9 mouse cellular contexts compared by ENCODE assay signal in genomic region chr10:109746901-109747300, GRCm38 (mm10).
DNase-seq lines count a peak whose midpoint lies in the region; ATAC-seq and TF ChIP-seq lines count a peak whose summit lies in the region.
"Had no signal": no experiment of that assay in that cellular context is flagged by ENCODE, and none has a peak within 500 bp of the region (broad histone marks: within the 10 kb centered on the region; RNA-seq: fewer than 3 reads in every experiment).

No protein-coding gene starts in this region.

- no peak overlapping the region for H3K4me2 ChIP-seq in hindbrain, postnatal 0 days (ENCODE audit: low read depth, low read length)
- H3K4me2 ChIP-seq in liver, embryonic 12.5 days = no peak overlapping the region
- H3K4me2 ChIP-seq: heart, embryonic 15.5 days; stomach, embryonic 15.5 days had no signal

- TF ChIP-seq CTCF in hindbrain, postnatal 0 days (IDR thresholded peaks at IDR 0.05; ENCODE audit: low read depth) = peak; percentile 73

- H3K4me1 ChIP-seq in hindbrain, postnatal 0 days (ENCODE audit: insufficient read depth, low read length) = no peaks in the 10 kb centered on the region
- H3K4me1 ChIP-seq in liver, embryonic 12.5 days = no peaks in the 10 kb centered on the region
- H3K4me1 ChIP-seq: heart, embryonic 15.5 days; stomach, embryonic 15.5 days had no signal

- no peak overlapping the region for H3K9ac ChIP-seq in hindbrain, postnatal 0 days (replicated peaks; ENCODE audit: low read length)
- H3K9ac ChIP-seq in liver, embryonic 12.5 days = no peak overlapping the region
- H3K9ac ChIP-seq: heart, embryonic 15.5 days; stomach, embryonic 15.5 days had no signal

- no peak overlapping the region for H3K4me3 ChIP-seq in hindbrain, postnatal 0 days (ENCODE audit: low read length)
- no peak overlapping the region for H3K4me3 ChIP-seq in liver, embryonic 12.5 days
- H3K4me3 ChIP-seq: heart, embryonic 15.5 days; stomach, embryonic 15.5 days had no signal

- 24% methylated on average over 3 of the region's 3 CpGs for WGBS in hindbrain, postnatal 0 days
- WGBS in liver, embryonic 12.5 days (ENCODE audit: insufficient replicate concordance) = 37% methylated on average over 3 of the region's 3 CpGs

- no peak overlapping the region for H3K27ac ChIP-seq in hindbrain, postnatal 0 days
- no peak overlapping the region for H3K27ac ChIP-seq in liver, embryonic 12.5 days
- H3K27ac ChIP-seq: heart, embryonic 15.5 days; stomach, embryonic 15.5 days had no signal

- peak; percentile 50 for DNase-seq in layer of hippocampus, adult 9-10 months (ENCODE audit: low spot score)
- no peak for DNase-seq in layer of hippocampus, adult 8-10 months (ENCODE audit: low spot score in 2 of 2)
- peak; percentile 65 for DNase-seq in MN1 (ENCODE audit: low spot score)
- DNase-seq in c-Kit-positive CD71-negative TER-119-negative erythroid progenitor cells, embryonic 14.5 days (ENCODE audit: low read depth) = peak; percentile 1
- peak; percentile 83 for DNase-seq in hindbrain, postnatal 0 days (ENCODE audit: low spot score)

- H3K27me3 ChIP-seq in hindbrain, postnatal 0 days (ENCODE audit: insufficient read depth, low read length) = no peaks in the 10 kb centered on the region
- no peaks in the 10 kb centered on the region for H3K27me3 ChIP-seq in liver, embryonic 12.5 days (replicated peaks)
- H3K27me3 ChIP-seq: heart, embryonic 15.5 days; stomach, embryonic 15.5 days had no signal

- H3K9me3 ChIP-seq in hindbrain, postnatal 0 days (ENCODE audit: low read length) = peaks cover 7% of the 10 kb centered on the region
- H3K9me3 ChIP-seq in liver, embryonic 12.5 days (replicated peaks) = no peaks in the 10 kb centered on the region
- H3K9me3 ChIP-seq: heart, embryonic 15.5 days; stomach, embryonic 15.5 days had no signal

- 0 out of 2 replicates have a peak, but pooled peaks have one; percentile 35 for ATAC-seq in hindbrain, postnatal 0 days
- no peak for ATAC-seq in erythroblast, adult 5-6 weeks (replicated peaks; ENCODE audit: low FRiP score, poor library complexity, severe bottlenecking)
- ATAC-seq in liver, embryonic 12.5 days = no peak

- 0 out of 2 replicates have a peak, but pooled peaks cover 6% of the 10 kb centered on the region for H3K36me3 ChIP-seq in hindbrain, postnatal 0 days (ENCODE audit: insufficient read depth, low read length)
- no peaks in the 10 kb centered on the region for H3K36me3 ChIP-seq in liver, embryonic 12.5 days
- H3K36me3 ChIP-seq: heart, embryonic 15.5 days; stomach, embryonic 15.5 days had no signal

Comparison
In these comparisons a context has a peak if more than half of its experiments do, and no peak if none do; other contexts are left out.
1. DNase-seq: peak in layer of hippocampus, adult 9-10 months (single experiment), MN1 (single experiment), c-Kit-positive CD71-negative TER-119-negative erythroid progenitor cells, embryonic 14.5 days (single experiment) and hindbrain, postnatal 0 days (single experiment); none in layer of hippocampus, adult 8-10 months (0 of 2).